Mouse (Mus musculus): Measurements from ENCODE around the gene Rhot2.

- no peak for TF ChIP-seq POLR2A (IDR thresholded peaks at IDR 0.05; ENCODE audit: borderline replicate concordance, insufficient read depth, low read length)
- no peak for TF ChIP-seq CTCF (IDR thresholded peaks at IDR 0.05; ENCODE audit: borderline replicate concordance, insufficient read depth, low read depth, low read length)
Observed at GRCm38 (mm10) chr17:25818851-25819780, 25.5 kb downstream of the Rhot2 start.
